Mouse (Mus musculus) T-helper 1 cell (primary cell): ENCODE data around the gene Tmem39b.
"Not testable (repeated sequence)": the region's sequence is repeated elsewhere in the genome, so short reads cannot be mapped to it uniquely, and the experiment has no call there.

Experiments
- in situ Hi-C: fragments of 300-600 bp; cut with MboI, MseI; formaldehyde crosslinking; loops from one replicate; pipeline ENCODE4 v1.15.1; 2025; ENCODE audit warnings: high pct_unique_total_duplicates

Tmem39b gene

GRCm38 (mm10) chr4:129696158-129696985 lies at the start of gene Tmem39b:
Tmem39b (minus strand) TSS chr4:129696838.
- in situ Hi-C loops: no loop called here

- in situ Hi-C loops: no loop called here
Observed at GRCm38 (mm10) chr4:129746106-129746505, 49.5 kb upstream of the Tmem39b start.

- in situ Hi-C loops: loop anchor here (5.0 kb wide), 1 partner anchor 41 kb away; no protein-coding TSS in a partner anchor
Observed at GRCm38 (mm10) chr4:129743494-129743893, 46.9 kb upstream of the Tmem39b start.

GRCm38 (mm10) chr4:129743010-129743390 lies 46.4 kb upstream of the Tmem39b start:
- in situ Hi-C loops: loop anchor here (5.0 kb wide), 1 partner anchor 41 kb away; no protein-coding TSS in a partner anchor

- in situ Hi-C loops: loop anchor here (5.0 kb wide), 1 partner anchor 40 kb away; no protein-coding TSS in a partner anchor
Observed at GRCm38 (mm10) chr4:129742232-129743009, 45.8 kb upstream of the Tmem39b start, which contains the start of gene Khdrbs1. Khdrbs1 (minus strand) TSS chr4:129742303.

GRCm38 (mm10) chr4:129741974-129742231 lies 45.3 kb upstream of the Tmem39b start:
- in situ Hi-C loops: loop anchor here (5.0 kb wide), 1 partner anchor 40 kb away; no protein-coding TSS in a partner anchor

- in situ Hi-C loops: loop anchor here (5.0 kb wide), 1 partner anchor 39 kb away; no protein-coding TSS in a partner anchor
Observed at GRCm38 (mm10) chr4:129741251-129741973, 44.8 kb upstream of the Tmem39b start.

- in situ Hi-C loops: no loop called here
Observed at GRCm38 (mm10) chr4:129739111-129739645, 42.5 kb upstream of the Tmem39b start.

- in situ Hi-C loops: no loop called here
Observed at GRCm38 (mm10) chr4:129736173-129736572, 39.5 kb upstream of the Tmem39b start.

GRCm38 (mm10) chr4:129735485-129735884 lies 38.8 kb upstream of the Tmem39b start:
- in situ Hi-C loops: not testable (repeated sequence)

GRCm38 (mm10) chr4:129731423-129731822 lies 34.8 kb upstream of the Tmem39b start:
- in situ Hi-C loops: no loop called here

GRCm38 (mm10) chr4:129716310-129716709 lies 19.7 kb upstream of the Tmem39b start:
- in situ Hi-C loops: no loop called here

- in situ Hi-C loops: loop anchor here (10.0 kb wide), 1 partner anchor 65 kb away; no protein-coding TSS in a partner anchor
Observed at GRCm38 (mm10) chr4:129709486-129710129, 13.0 kb upstream of the Tmem39b start.

- in situ Hi-C loops: loop anchor here (10.0 kb wide), 1 partner anchor 68 kb away; no protein-coding TSS in a partner anchor
Observed at GRCm38 (mm10) chr4:129706750-129707149, 10.1 kb upstream of the Tmem39b start.

- in situ Hi-C loops: loop anchor here (5.0 to 10.0 kb wide), 2 partner anchors 40 to 72 kb away; partner anchors contain the start of gene Khdrbs1
Observed at GRCm38 (mm10) chr4:129702454-129702853, 5.8 kb upstream of the Tmem39b start.

- in situ Hi-C loops: loop anchor here (5.0 to 10.0 kb wide), 2 partner anchors 41 to 73 kb away; partner anchors contain the start of gene Khdrbs1
Observed at GRCm38 (mm10) chr4:129701503-129702377, 5.1 kb upstream of the Tmem39b start.

- in situ Hi-C loops: loop anchor here (5.0 to 10.0 kb wide), 2 partner anchors 42 to 74 kb away; partner anchors contain the start of gene Khdrbs1
Observed at GRCm38 (mm10) chr4:129700661-129701060, 4.0 kb upstream of the Tmem39b start.

- in situ Hi-C loops: loop anchor here (5.0 to 10.0 kb wide), 2 partner anchors 42 to 75 kb away; partner anchors contain the start of gene Khdrbs1
Observed at GRCm38 (mm10) chr4:129700216-129700615, 3.6 kb upstream of the Tmem39b start.

GRCm38 (mm10) chr4:129697191-129697590 lies 553 bp upstream of the Tmem39b start:
- in situ Hi-C loops: no loop called here

GRCm38 (mm10) chr4:129695815-129696157 lies 852 bp downstream of the Tmem39b start:
- in situ Hi-C loops: no loop called here
